Mouse (Mus musculus) ES-E14 (cell line): Measurements from ENCODE around the gene Stxbp3.

Experiments used
- HCFC1 ChIP-seq: IDR thresholded peaks from 2 replicates; pipeline ENCODE4 v1.6.1; 2012; ENCODE audit warnings: low read length, inconsistent platforms, borderline replicate concordance; ENCODE audit not compliant: insufficient read depth
- MAFK ChIP-seq: IDR thresholded peaks from 2 replicates; pipeline ENCODE4 v1.6.1; 2014; ENCODE audit warnings: mild to moderate bottlenecking, low read depth, low read length, inconsistent platforms; ENCODE audit not compliant: insufficient read depth
- ZC3H11A ChIP-seq: IDR thresholded peaks from 2 replicates; pipeline ENCODE4 v1.6.1; 2012; ENCODE audit warnings: low read depth, mild to moderate bottlenecking, inconsistent platforms, low read length, borderline replicate concordance

GRCm38 (mm10) chr3:108757570-108757969 is 82.8 kb downstream of the Stxbp3 start:
- no peak for TF ChIP-seq HCFC1
- TF ChIP-seq ZC3H11A: no peak
- TF ChIP-seq MAFK: no peak
